Mouse (Mus musculus) thymus, postnatal 10 days (tissue): ENCODE data around the gene Ssu72.
"Not testable (repeated sequence)": the region's sequence is repeated elsewhere in the genome, so short reads cannot be mapped to it uniquely, and the experiment has no call there.

Source experiments
- DNase-seq, 2 experiments: peaks; one replicate each; pipeline ENCODE4 v3.0.0; 2021; ENCODE audit warnings: low spot score in 2 of 2

Gene Ssu72

GRCm38 (mm10) chr4:155704721-155705591, at the start of gene Ssu72:
TSS of gene Ssu72 (plus strand) at chr4:155704800.
- DNase-seq = peak; percentile 88 to 90

- DNase-seq = no peak
Measured at GRCm38 (mm10) chr4:155656214-155656751, 48.3 kb upstream of the Ssu72 start.

- DNase-seq = no peak
Measured at GRCm38 (mm10) chr4:155658961-155659360, 45.6 kb upstream of the Ssu72 start.

- DNase-seq = no peak
Measured at GRCm38 (mm10) chr4:155660641-155661040, 44.0 kb upstream of the Ssu72 start.

GRCm38 (mm10) chr4:155666903-155667302, 37.7 kb upstream of the Ssu72 start:
- no peak for DNase-seq

GRCm38 (mm10) chr4:155668689-155669597, 35.7 kb upstream of the Ssu72 start, which contains the start of gene Mib2:
TSS of gene Mib2 (minus strand) at chr4:155669198.
- DNase-seq = peak; percentile 96 to 97

GRCm38 (mm10) chr4:155669598-155670075, 35.0 kb upstream of the Ssu72 start:
- DNase-seq = no peak

GRCm38 (mm10) chr4:155670236-155670635, 34.4 kb upstream of the Ssu72 start:
- not testable (repeated sequence) for DNase-seq

GRCm38 (mm10) chr4:155672082-155672481, 32.5 kb upstream of the Ssu72 start:
- no peak for DNase-seq

- no peak for DNase-seq
Measured at GRCm38 (mm10) chr4:155675991-155676390, 28.6 kb upstream of the Ssu72 start.

GRCm38 (mm10) chr4:155683670-155684277, 20.8 kb upstream of the Ssu72 start:
- DNase-seq = not testable (repeated sequence)

GRCm38 (mm10) chr4:155687764-155688163, 16.8 kb upstream of the Ssu72 start:
- DNase-seq = not testable (repeated sequence)

- no peak for DNase-seq
Measured at GRCm38 (mm10) chr4:155690571-155691375, 13.8 kb upstream of the Ssu72 start.

- DNase-seq = no peak
Measured at GRCm38 (mm10) chr4:155692421-155692820, 12.2 kb upstream of the Ssu72 start.

GRCm38 (mm10) chr4:155694111-155694481, 10.5 kb upstream of the Ssu72 start, which contains the start of gene Fndc10:
TSS of gene Fndc10 (plus strand) at chr4:155694342.
- DNase-seq = peak; percentile 46 to 56

GRCm38 (mm10) chr4:155694482-155695401, 9.9 kb upstream of the Ssu72 start:
- peak; percentile 69 to 70 for DNase-seq

GRCm38 (mm10) chr4:155695531-155696062, 9.0 kb upstream of the Ssu72 start:
- no peak for DNase-seq

- DNase-seq = no peak
Measured at GRCm38 (mm10) chr4:155696261-155697255, 8.0 kb upstream of the Ssu72 start.
